Mouse (Mus musculus) erythroblast, adult 5-6 weeks (primary cell): Measurements from ENCODE around the gene Fosl2. TPM values are rescaled to one million over a fixed set of nuclear protein-coding genes. Genes with fewer than 3 reads are reported as not detected.

ENCODE experiments used
- ATAC-seq: replicated peaks from 2 replicates; pipeline ENCODE4 v1.8.0; 2016; ENCODE audit warnings: moderate number of reproducible peaks, mild to moderate bottlenecking, moderate TSS enrichment, inconsistent platforms; ENCODE audit not compliant: poor library complexity, low FRiP score, severe bottlenecking
- total RNA-seq, 2 experiments: library from RNA; stranded (forward) in 1 of 2; stranded (reverse) in 1 of 2; fragments of 150-400 nt in 1 of 2; fragments of 200-764, 138-1000 nt in 1 of 2; gene quantifications; 2 replicates each; pipeline versions ENCODE4 v1.2.3 to v1.2.4; 2015 to 2017; ENCODE audit warnings: low replicate concordance in 2 of 2

Gene Fosl2
- total RNA-seq, 2 experiments from 2014 or later: 4.3 to 11.7 TPM

DNA sequence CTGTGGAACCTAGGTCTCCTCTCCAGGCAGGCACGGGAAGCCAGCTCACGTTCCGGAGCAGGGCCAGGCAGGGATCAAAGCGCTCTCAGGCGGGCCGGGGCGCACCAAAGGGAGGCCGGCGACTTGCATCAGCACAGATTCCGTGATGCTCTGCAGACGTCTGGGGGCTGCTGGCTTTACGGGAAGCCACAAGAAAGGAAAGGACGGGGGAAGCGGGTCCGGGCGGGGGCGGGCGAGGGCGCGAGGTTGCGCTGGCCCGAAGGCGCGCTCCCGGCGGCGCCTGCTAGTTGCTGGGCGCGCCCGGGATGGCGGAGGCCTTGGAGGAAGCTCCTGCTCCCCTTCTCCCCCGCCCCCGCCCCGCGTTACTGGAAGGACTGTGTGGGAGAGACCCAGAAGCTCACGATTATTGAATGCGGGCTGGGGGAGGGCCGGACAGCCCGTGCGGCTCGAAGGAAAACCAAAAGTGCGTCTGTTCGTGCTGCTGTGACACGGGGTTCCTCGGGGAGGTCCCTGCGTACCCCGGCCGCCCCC is 2.6 kb upstream of the Fosl2 start:
- no peak for ATAC-seq

- ATAC-seq: no peak
Measured at GRCm38 (mm10) chr5:32133549-32134004, 2.0 kb upstream of the Fosl2 start.

GRCm38 (mm10) chr5:32134051-32134732 is 1.4 kb upstream of the Fosl2 start:
- ATAC-seq: no peak

DNA sequence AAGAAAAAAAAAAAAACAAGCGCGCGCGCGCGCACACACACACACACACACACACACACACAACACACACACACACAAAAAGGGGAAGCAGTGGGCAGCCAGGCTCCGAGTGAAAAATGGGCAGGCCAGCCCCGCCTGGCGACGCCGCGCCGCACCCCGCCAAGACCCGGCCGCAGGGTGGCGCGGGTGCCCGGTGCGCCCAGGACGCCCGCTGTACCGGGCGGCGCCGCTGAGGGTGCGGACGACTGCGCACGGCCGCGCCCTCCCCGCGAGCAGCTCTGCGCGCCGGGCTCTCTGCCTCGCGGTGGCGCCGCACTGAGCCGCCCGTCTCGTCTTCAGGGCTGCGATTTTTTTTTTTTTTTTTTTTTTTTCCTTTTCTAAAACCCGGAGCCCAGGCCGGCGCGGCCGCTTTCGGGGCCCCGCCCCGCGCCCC is 682 bp upstream of the Fosl2 start:
- no peak for ATAC-seq

GRCm38 (mm10) chr5:32136301-32136863 is 781 bp downstream of the Fosl2 start:
- ATAC-seq: no peak

DNA sequence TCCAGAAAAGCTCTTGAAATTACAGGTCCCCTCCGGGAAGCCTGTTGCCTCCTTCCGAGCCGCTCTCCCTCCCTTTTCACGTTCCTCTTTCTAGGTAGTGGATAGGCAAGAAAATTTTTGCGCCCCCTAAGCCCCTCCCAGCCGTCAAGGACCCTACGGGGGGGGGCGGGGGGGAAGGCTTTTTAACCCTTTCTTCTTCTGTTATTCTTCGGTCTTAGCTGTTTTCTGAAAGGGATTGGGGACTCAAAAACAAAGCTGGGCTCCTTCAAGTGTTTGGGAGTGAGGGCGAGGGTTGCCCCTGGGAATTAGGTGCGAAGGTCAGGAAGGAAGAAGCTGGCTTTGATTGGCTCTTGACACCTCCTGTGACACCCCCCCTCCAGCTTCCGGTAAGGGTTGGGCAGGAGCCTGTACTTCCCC is 1.5 kb downstream of the Fosl2 start:
- ATAC-seq: no peak

DNA sequence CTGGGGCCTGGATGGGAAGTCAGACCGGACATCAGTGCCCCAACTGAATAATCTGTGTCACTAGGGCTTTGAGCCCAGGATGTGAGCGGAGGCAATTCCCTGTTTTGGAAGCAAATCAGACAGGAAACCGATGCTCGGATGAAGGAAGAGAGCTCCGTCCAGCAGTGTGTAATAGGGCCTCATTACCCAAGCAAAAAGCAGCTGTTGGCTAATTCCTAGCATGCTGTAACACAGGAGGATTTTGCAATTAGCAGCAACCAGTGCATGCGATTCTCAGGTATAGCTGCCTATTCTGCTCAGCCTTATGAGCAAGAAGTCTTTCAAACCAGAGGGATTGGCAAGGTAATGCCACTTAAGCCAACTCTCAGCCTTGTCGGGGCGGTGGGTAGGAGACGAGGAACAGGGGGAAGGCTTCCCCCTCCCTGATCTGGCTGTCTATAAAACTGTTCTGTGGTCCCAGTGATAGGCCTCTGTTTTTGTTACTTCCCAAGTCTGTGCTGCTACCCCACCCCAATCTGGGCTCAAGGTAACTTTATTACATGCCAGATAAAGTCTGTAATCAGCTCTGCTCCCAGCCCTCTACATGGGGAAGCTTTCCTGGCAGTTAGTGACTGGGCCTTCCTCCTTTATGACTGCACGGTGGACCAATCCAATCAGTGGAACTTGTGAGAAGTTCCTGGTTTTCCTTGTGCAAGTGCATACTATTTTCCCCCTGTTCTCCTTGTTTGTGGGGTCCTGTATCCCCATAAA is 3.0 kb downstream of the Fosl2 start:
- ATAC-seq: no peak

DNA sequence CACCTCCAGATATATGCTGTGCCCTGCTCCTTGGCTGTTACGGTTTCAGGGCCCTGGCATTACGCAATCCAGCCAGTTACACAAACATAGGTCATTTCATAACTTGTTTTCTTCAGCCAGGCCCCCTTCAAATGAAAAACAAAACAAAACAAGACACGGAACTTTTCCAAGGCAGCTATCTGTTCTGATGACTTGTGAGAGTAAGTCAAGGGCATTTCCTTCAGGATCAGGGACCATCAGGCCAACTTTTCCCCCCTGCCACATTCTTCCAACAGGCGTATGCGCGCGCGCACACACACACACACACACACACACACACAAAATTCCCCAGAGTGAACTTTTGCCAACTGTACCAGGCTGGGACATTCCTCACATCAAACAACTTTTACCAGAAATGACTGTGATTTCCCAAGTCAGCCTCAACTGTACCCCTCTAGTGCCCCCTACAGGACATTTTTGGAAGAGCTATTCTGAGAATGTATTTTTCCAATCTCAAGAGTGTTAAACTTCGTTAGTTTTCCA is 4.0 kb downstream of the Fosl2 start:
- ATAC-seq: no peak; the same call in 1 of the 2 replicates

DNA sequence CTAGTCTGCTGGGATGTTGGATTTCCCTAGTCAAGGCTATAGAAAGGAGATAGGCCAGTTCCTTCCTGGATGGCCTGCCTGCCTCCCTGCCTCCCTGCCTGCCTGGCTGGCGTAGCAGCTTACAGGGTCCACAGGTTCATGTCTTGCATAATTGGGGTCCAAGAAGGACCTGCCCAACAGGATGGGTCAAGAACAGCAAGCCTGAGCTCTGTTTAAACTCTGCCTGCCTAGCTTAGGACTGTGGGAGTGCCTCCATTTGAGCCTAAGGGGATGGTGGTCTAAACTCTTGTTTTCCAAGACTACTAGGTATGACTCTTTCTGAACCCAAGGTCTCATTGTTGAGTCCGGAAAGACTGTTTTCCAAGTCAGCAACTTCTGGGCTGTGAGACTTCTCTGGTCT is 6.3 kb downstream of the Fosl2 start:
- ATAC-seq: no peak

GRCm38 (mm10) chr5:32143433-32143970 is 7.9 kb downstream of the Fosl2 start:
- no peak for ATAC-seq

- no peak for ATAC-seq
Measured at GRCm38 (mm10) chr5:32146281-32146680, 10.7 kb downstream of the Fosl2 start.

DNA sequence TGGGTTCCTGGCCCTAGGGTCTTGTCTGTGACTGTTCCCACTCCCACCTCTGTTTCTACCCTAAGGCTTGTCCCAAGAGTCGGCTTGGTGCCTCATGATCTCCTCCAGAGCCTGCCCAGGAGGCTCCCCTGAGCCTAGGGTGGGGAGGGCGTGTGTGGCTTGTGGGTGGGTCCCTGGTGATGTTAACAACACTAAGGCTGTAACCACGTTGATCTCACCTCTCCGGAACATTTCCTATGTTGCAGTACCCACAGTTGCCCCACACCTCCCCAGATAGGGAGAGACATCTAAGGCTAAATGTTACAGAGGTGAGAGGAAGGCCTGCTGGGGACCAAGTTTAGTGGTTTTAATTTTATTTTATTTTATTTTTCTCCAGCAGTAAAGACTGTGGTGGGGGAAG is 13.0 kb downstream of the Fosl2 start:
- no peak for ATAC-seq

- no peak for ATAC-seq
Measured at GRCm38 (mm10) chr5:32151244-32151643, 15.6 kb downstream of the Fosl2 start.

GRCm38 (mm10) chr5:32152725-32153417 is 17.3 kb downstream of the Fosl2 start:
- no peak for ATAC-seq

GRCm38 (mm10) chr5:32153418-32153740 is 17.8 kb downstream of the Fosl2 start:
- no peak for ATAC-seq

DNA sequence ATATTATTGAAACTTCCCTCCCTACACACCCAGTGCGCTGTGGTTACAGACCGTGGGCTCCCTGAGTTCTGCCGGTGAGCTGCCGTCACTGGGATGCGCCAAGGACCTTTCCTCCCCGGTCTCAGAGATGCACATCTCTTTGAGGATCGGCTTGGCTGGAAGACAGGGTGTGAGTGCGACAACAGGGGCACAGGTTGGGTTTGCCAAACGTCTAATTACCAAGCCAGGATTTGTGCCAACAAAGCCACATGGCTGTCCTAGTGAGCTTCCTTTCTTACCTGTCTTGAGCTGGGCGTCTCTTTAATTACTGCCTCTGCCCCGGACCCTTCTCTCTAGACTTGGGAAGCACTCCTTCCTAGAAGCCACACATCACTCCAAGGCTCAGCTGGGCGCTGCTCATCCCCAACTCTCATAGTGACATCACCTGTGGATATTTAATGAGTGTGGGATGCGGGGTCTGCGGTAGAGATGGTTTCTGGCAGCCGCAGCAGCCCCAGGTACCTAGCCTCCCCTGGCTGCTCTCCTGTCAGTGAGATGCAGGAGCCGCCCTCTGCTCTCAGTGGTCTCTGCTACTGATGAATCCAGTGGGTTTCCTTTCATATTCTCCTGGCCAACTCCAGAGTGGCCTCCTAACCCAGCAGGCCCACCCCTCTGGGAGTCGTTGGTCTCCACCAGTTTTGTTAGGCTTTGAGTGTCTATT is 18.3 kb downstream of the Fosl2 start:
- no peak for ATAC-seq

GRCm38 (mm10) chr5:32154931-32155688 is 19.5 kb downstream of the Fosl2 start:
- ATAC-seq: no peak

DNA sequence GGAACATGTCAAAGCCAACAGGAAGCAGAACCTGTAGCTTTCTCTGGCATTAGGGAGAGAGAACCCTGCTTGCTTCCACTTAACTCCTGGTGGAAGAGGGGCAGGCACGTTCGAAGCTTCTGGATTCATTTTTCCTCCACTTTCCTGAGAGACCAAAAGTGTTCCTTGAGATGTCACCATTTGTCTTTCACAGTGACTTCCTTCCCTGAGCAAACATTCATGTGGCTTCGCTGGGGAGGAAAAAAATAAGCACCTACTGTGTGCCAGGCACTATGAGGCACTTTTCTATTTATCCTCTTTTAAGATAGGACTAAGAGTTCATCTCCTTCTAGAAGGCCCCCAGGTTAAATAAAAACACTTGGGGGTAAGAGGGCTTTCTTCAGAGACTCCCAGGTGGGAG is 20.3 kb downstream of the Fosl2 start:
- ATAC-seq: no peak
